7 mouse cellular contexts compared by ENCODE assay signal in genomic region chr4:130662979-130663725, GRCm38 (mm10). TPM values are rescaled to one million over a fixed set of nuclear protein-coding genes. Genes with fewer than 3 reads are reported as not detected.
DNase-seq lines count a peak whose midpoint lies in the region; ATAC-seq and TF ChIP-seq lines count a peak whose summit lies in the region.

Gene Pum1 (plus strand): TSS chr4:130663321.

- peak; percentile 76; the same call in 1 of the 2 replicates for TF ChIP-seq POLR2A in small intestine, adult 2 months (IDR thresholded peaks at IDR 0.05; ENCODE audit: low read depth, low read length)

- H3K36me3 ChIP-seq in intestine, postnatal 0 days (ENCODE audit: control insufficient read depth, insufficient read depth): no peaks in the 10 kb centered on the region
- H3K36me3 ChIP-seq in midbrain, embryonic 12.5 days: no peaks in the 10 kb centered on the region
- H3K36me3 ChIP-seq in small intestine, adult 2 months (ENCODE audit: control insufficient read depth, insufficient read depth, low read length): no peaks in the 10 kb centered on the region

- peak; percentile 88 for DNase-seq in adrenal gland, adult 8-10 months
- peak; percentile 94 for DNase-seq in embryo, embryonic 9.5 days (ENCODE audit: extremely low spot score)
- DNase-seq in gonadal fat pad, adult 2 months (ENCODE audit: low read depth): no peak
- peak; percentile 96 for DNase-seq in left cerebral cortex, postnatal 4 days

- peak within 1 kb of the TSS; percentile 65 for H3K4me2 ChIP-seq in intestine, postnatal 0 days (replicated peaks; ENCODE audit: low read depth)
- H3K4me2 ChIP-seq in midbrain, embryonic 12.5 days (replicated peaks): peak within 1 kb of the TSS; percentile 82

- peaks cover 3% of the 10 kb centered on the region; the same call in 1 of the 2 replicates for H3K4me1 ChIP-seq in intestine, postnatal 0 days (replicated peaks; ENCODE audit: control insufficient read depth, insufficient read depth, low read length)
- H3K4me1 ChIP-seq in midbrain, embryonic 12.5 days: peaks cover 26% of the 10 kb centered on the region
- peaks cover 10% of the 10 kb centered on the region; the same call in 1 of the 2 replicates for H3K4me1 ChIP-seq in small intestine, adult 2 months (ENCODE audit: control insufficient read depth, insufficient read depth, insufficient read length, low read length)

- H3K27me3 ChIP-seq in intestine, postnatal 0 days (replicated peaks; ENCODE audit: control insufficient read depth, insufficient read depth, low read length): no peaks in the 10 kb centered on the region
- no peaks in the 10 kb centered on the region for H3K27me3 ChIP-seq in midbrain, embryonic 12.5 days
- no peaks in the 10 kb centered on the region for H3K27me3 ChIP-seq in small intestine, adult 2 months (ENCODE audit: control insufficient read depth, insufficient read depth, low read length)

- ATAC-seq in intestine, postnatal 0 days: peak; percentile 93
- ATAC-seq in midbrain, embryonic 12.5 days (ENCODE audit: low FRiP score, low read depth): peak; percentile 95

- H3K27ac ChIP-seq in intestine, postnatal 0 days (ENCODE audit: low read depth, low read length): peak within 1 kb of the TSS; percentile 94
- peak within 1 kb of the TSS; percentile 98 for H3K27ac ChIP-seq in midbrain, embryonic 12.5 days (replicated peaks)
- H3K27ac ChIP-seq in small intestine, adult 2 months (ENCODE audit: insufficient read depth, low read depth, low read length): peak within 1 kb of the TSS; percentile 71

- H3K9me3 ChIP-seq in intestine, postnatal 0 days (ENCODE audit: control insufficient read depth): no peaks in the 10 kb centered on the region
- no peaks in the 10 kb centered on the region for H3K9me3 ChIP-seq in midbrain, embryonic 12.5 days

- intact Hi-C loops in left cerebral cortex, postnatal 4 days (cut with DNase I): no loop called here

- peak within 1 kb of the TSS; percentile 93 for H3K9ac ChIP-seq in intestine, postnatal 0 days (ENCODE audit: low read depth, low read length)
- peak within 1 kb of the TSS; percentile 96 for H3K9ac ChIP-seq in midbrain, embryonic 12.5 days (replicated peaks)

- under 1% methylated on average over 90 of the region's 90 CpGs for WGBS in intestine, postnatal 0 days
- WGBS in midbrain, embryonic 12.5 days: under 1% methylated on average over 83 of the region's 90 CpGs
- WGBS in small intestine, adult 2 months: 1% methylated on average over 86 of the region's 90 CpGs

- H3K4me3 ChIP-seq in intestine, postnatal 0 days (ENCODE audit: low read depth, low read length): peak within 1 kb of the TSS; percentile 89
- peak within 1 kb of the TSS; percentile 93 for H3K4me3 ChIP-seq in midbrain, embryonic 12.5 days
- H3K4me3 ChIP-seq in small intestine, adult 2 months (ENCODE audit: low read depth, low read length): peak within 1 kb of the TSS; percentile 93

- no peak for TF ChIP-seq CTCF in intestine, postnatal 0 days (IDR thresholded peaks at IDR 0.05; ENCODE audit: low read depth)
- TF ChIP-seq CTCF in small intestine, adult 2 months (IDR thresholded peaks at IDR 0.05; ENCODE audit: extremely low read depth, insufficient read length, insufficient replicate concordance, low read depth, low read length): no peak

RNA-seq across cellular contexts. Expression of gene Pum1, which starts in this region (rescaled TPM):
- 10 to 100 TPM; 62.4 to 92.5 (median 83.2) TPM for total RNA-seq in adrenal gland, adult 8-10 months (2022)
- 47.1 and 47.3 TPM in 2 replicates for polyA plus RNA-seq in gonadal fat pad, adult 2 months (2012; rRNA removed)
- 23.9 and 25.3 TPM in 2 replicates for polyA plus RNA-seq in intestine, postnatal 0 days (2015; fragmentation: Nextera tagmentation; extraction: Ambion mirVana)
- 100 to 1,000 TPM; 137 to 139 TPM for total RNA-seq in left cerebral cortex, postnatal 4 days (2021)
- polyA plus RNA-seq in midbrain, embryonic 12.5 days (2016; fragmentation: Nextera tagmentation; extraction: Ambion mirVana): 132 and 133 TPM in 2 replicates
- polyA plus RNA-seq in small intestine, adult 2 months (2012; rRNA removed): 25.6 and 48.4 TPM in 2 replicates
